Mouse (Mus musculus): ENCODE data around the gene Slc38a10. TPM values are rescaled to one million over a fixed set of nuclear protein-coding genes. Genes with fewer than 3 reads are reported as not detected.
A peak's percentile ranks its signal among the peaks of the same experiment; 100 is the strongest.

Slc38a10 gene
- total and polyA plus RNA-seq, 3 experiments, result 52.8 to 92.4 (median 69.5) TPM

- Histone ChIP-seq H3K27me3 (ENCODE audit: insufficient read depth, low read length) (no peaks in the 10 kb centered on the region), H3K4me1 (ENCODE audit: insufficient read depth, low read depth, low read length) (peaks cover 8% of the 10 kb centered on the region), H3K4me3 (ENCODE audit: low read depth, low read length) (peak overlapping the region; percentile 39; the same call in 1 of the 2 replicates), H3K9me3 (replicated peaks) (no peaks in the 10 kb centered on the region), H3K36me3 (replicated peaks) (peaks cover 100% of the 10 kb centered on the region)
- DNase-seq (ENCODE audit: low spot score), result no peak
- TF ChIP-seq POLR2AphosphoS5 (IDR thresholded peaks at IDR 0.05; ENCODE audit: insufficient replicate concordance, low read depth, low read length), result no peak; the same call in 1 of the 2 replicates
- TF ChIP-seq TAL1 (conservative IDR thresholded peaks at IDR 0.05; ENCODE audit: low read depth, low read length), result no peak
- TF ChIP-seq CTCF (IDR thresholded peaks at IDR 0.05; ENCODE audit: low read depth, low read length), result no peak
- TF ChIP-seq GATA1 (IDR thresholded peaks at IDR 0.05; ENCODE audit: borderline replicate concordance, low read length), result no peak
- TF ChIP-seq GATA2 (IDR thresholded peaks at IDR 0.05; ENCODE audit: borderline replicate concordance, low read depth, low read length), result no peak
- ATAC-seq (ENCODE audit: extremely low read depth, insufficient number of reproducible peaks, low FRiP score, poor library complexity, severe bottlenecking), result no peak
These were observed 36.5 kb downstream of the Slc38a10 start for GRCm38 (mm10) chr11:120114488-120115215.

GRCm38 (mm10) chr11:120112136-120112535, 39.0 kb downstream of the Slc38a10 start:
- TF ChIP-seq GATA2 (IDR thresholded peaks at IDR 0.05; ENCODE audit: borderline replicate concordance, low read depth, low read length), result no peak
- TF ChIP-seq GATA1 (IDR thresholded peaks at IDR 0.05; ENCODE audit: borderline replicate concordance, low read length), result no peak
- no peak for TF ChIP-seq CTCF (IDR thresholded peaks at IDR 0.05; ENCODE audit: low read depth, low read length)
- ATAC-seq (ENCODE audit: extremely low read depth, insufficient number of reproducible peaks, low FRiP score, poor library complexity, severe bottlenecking), result no peak
- H3K27me3 ChIP-seq (ENCODE audit: insufficient read depth, low read length), result no peaks in the 10 kb centered on the region
- DNase-seq (ENCODE audit: low spot score), result no peak
- no peaks in the 10 kb centered on the region for H3K9me3 ChIP-seq (replicated peaks)
- peaks cover 100% of the 10 kb centered on the region for H3K36me3 ChIP-seq (replicated peaks)
- H3K4me1 ChIP-seq (ENCODE audit: insufficient read depth, low read depth, low read length), result peaks cover 7% of the 10 kb centered on the region; the same call in 1 of the 2 replicates
- H3K4me3 ChIP-seq (ENCODE audit: low read depth, low read length), result no peak overlapping the region

DNA sequence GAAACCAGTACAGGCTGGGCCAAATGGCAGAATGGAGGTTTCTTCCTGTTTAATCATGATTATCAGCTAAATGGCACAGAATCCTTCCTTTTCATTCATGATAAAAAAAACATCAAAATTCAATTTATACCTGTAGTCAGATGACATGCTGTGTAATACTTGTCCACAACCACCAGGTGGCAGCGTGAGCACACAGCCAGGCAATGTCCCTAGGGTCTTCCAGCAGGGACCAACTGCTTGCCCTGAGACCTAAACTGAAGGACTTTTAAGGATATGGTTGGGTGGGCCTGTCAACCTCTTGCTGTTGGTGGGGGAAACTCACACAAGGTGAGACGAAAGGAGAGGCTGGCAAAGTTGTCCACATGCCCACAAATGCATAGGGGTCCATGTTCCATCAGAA, 40.1 kb downstream of the Slc38a10 start:
- H3K4me1 ChIP-seq (ENCODE audit: insufficient read depth, low read depth, low read length), result peaks cover 7% of the 10 kb centered on the region; the same call in 1 of the 2 replicates
- ATAC-seq (ENCODE audit: extremely low read depth, insufficient number of reproducible peaks, low FRiP score, poor library complexity, severe bottlenecking) (no peak), DNase-seq (ENCODE audit: low spot score) (peak; percentile 38)
- H3K4me3 ChIP-seq (ENCODE audit: low read depth, low read length), result no peak overlapping the region
- H3K27me3 ChIP-seq (ENCODE audit: insufficient read depth, low read length), result no peaks in the 10 kb centered on the region
- H3K36me3 ChIP-seq (replicated peaks), result peaks cover 100% of the 10 kb centered on the region
- H3K9me3 ChIP-seq (replicated peaks), result no peaks in the 10 kb centered on the region
- TF ChIP-seq CTCF (IDR thresholded peaks at IDR 0.05; ENCODE audit: low read depth, low read length), result peak; percentile 91
- TF ChIP-seq POLR2AphosphoS5 (IDR thresholded peaks at IDR 0.05; ENCODE audit: insufficient replicate concordance, low read depth, low read length), result no peak

- Histone ChIP-seq H3K4me3 (ENCODE audit: low read depth, low read length) (no peak overlapping the region), H3K4me1 (ENCODE audit: insufficient read depth, low read depth, low read length) (peaks cover 7% of the 10 kb centered on the region; the same call in 1 of the 2 replicates), H3K27me3 (ENCODE audit: insufficient read depth, low read length) (no peaks in the 10 kb centered on the region), H3K36me3 (replicated peaks) (peaks cover 100% of the 10 kb centered on the region), H3K9me3 (replicated peaks) (no peaks in the 10 kb centered on the region)
- TF ChIP-seq GATA2 (IDR thresholded peaks at IDR 0.05; ENCODE audit: borderline replicate concordance, low read depth, low read length) (no peak), GATA1 (IDR thresholded peaks at IDR 0.05; ENCODE audit: borderline replicate concordance, low read length) (no peak), POLR2AphosphoS5 (IDR thresholded peaks at IDR 0.05; ENCODE audit: insufficient replicate concordance, low read depth, low read length) (no peak), TAL1 (conservative IDR thresholded peaks at IDR 0.05; ENCODE audit: low read depth, low read length) (no peak), CTCF (IDR thresholded peaks at IDR 0.05; ENCODE audit: low read depth, low read length) (no peak; the same call in 1 of the 2 replicates)
- DNase-seq (ENCODE audit: low spot score) (no peak), ATAC-seq (ENCODE audit: extremely low read depth, insufficient number of reproducible peaks, low FRiP score, poor library complexity, severe bottlenecking) (no peak)
These were observed 40.6 kb downstream of the Slc38a10 start for GRCm38 (mm10) chr11:120110554-120110953.

- H3K4me3 ChIP-seq (ENCODE audit: low read depth, low read length), result no peak overlapping the region
- H3K27me3 ChIP-seq (ENCODE audit: insufficient read depth, low read length), result no peaks in the 10 kb centered on the region
- no peak for ATAC-seq (ENCODE audit: extremely low read depth, insufficient number of reproducible peaks, low FRiP score, poor library complexity, severe bottlenecking)
- no peak for TF ChIP-seq GATA1 (IDR thresholded peaks at IDR 0.05; ENCODE audit: borderline replicate concordance, low read length)
- no peak for TF ChIP-seq CTCF (IDR thresholded peaks at IDR 0.05; ENCODE audit: low read depth, low read length)
- no peak for TF ChIP-seq GATA2 (IDR thresholded peaks at IDR 0.05; ENCODE audit: borderline replicate concordance, low read depth, low read length)
- H3K9me3 ChIP-seq (replicated peaks), result no peaks in the 10 kb centered on the region
- peaks cover 11% of the 10 kb centered on the region for H3K4me1 ChIP-seq (ENCODE audit: insufficient read depth, low read depth, low read length)
- peaks cover 100% of the 10 kb centered on the region for H3K36me3 ChIP-seq (replicated peaks)
- DNase-seq (ENCODE audit: low spot score), result no peak
These were observed 41.5 kb downstream of the Slc38a10 start for GRCm38 (mm10) chr11:120109558-120110210.

- Histone ChIP-seq H3K36me3 (replicated peaks) (peaks cover 97% of the 10 kb centered on the region), H3K4me1 (ENCODE audit: insufficient read depth, low read depth, low read length) (peaks cover 26% of the 10 kb centered on the region), H3K4me3 (ENCODE audit: low read depth, low read length) (no peak overlapping the region), H3K9me3 (replicated peaks) (no peaks in the 10 kb centered on the region), H3K27me3 (ENCODE audit: insufficient read depth, low read length) (no peaks in the 10 kb centered on the region)
- TF ChIP-seq CTCF (IDR thresholded peaks at IDR 0.05; ENCODE audit: low read depth, low read length) (no peak), POLR2AphosphoS5 (IDR thresholded peaks at IDR 0.05; ENCODE audit: insufficient replicate concordance, low read depth, low read length) (no peak), GATA2 (IDR thresholded peaks at IDR 0.05; ENCODE audit: borderline replicate concordance, low read depth, low read length) (no peak), TAL1 (conservative IDR thresholded peaks at IDR 0.05; ENCODE audit: low read depth, low read length) (no peak), GATA1 (IDR thresholded peaks at IDR 0.05; ENCODE audit: borderline replicate concordance, low read length) (no peak)
- no peak for DNase-seq (ENCODE audit: low spot score)
- no peak for ATAC-seq (ENCODE audit: extremely low read depth, insufficient number of reproducible peaks, low FRiP score, poor library complexity, severe bottlenecking)
These were observed 43.4 kb downstream of the Slc38a10 start for GRCm38 (mm10) chr11:120107796-120108195.

Measured in G1E (cell line).